Mouse (Mus musculus) neural tube, embryonic 14.5 days (tissue): ENCODE measurements at regions not wholly inside any gene's neighbourhood (a gene's known extent, or its start where the extent isn't known, plus 50 kb on each side); places are given as distances from the start of the nearest gene placed in this dataset.

Experiments
- ATAC-seq: fragments of 200-750 bp; cut with Nextera tagmentation; 2 replicates; pipeline ENCODE4 v1.8.0; 2017; ENCODE audit warnings: low read depth, mild to moderate bottlenecking, moderate TSS enrichment, moderate library complexity
- H3K27ac ChIP-seq: fragments of 300-500 bp; sonication (generic); 2 replicates; pipeline ENCODE4 v1.5.1; 2014; ENCODE audit warnings: low read depth, mild to moderate bottlenecking, control low read depth, low read length, moderate library complexity, mixed read lengths
- H3K27me3 ChIP-seq: fragments of 300-500 bp; sonication (generic); 2 replicates; pipeline ENCODE4 v1.6.1; 2014; ENCODE audit warnings: low read length; ENCODE audit not compliant: control insufficient read depth, insufficient read depth
- H3K36me3 ChIP-seq: fragments of 300-500 bp; sonication (generic); 2 replicates; pipeline ENCODE4 v1.6.1; 2014; ENCODE audit warnings: low read length, mixed read lengths; ENCODE audit not compliant: control insufficient read depth, insufficient read depth
- H3K4me1 ChIP-seq: fragments of 300-500 bp; sonication (generic); 2 replicates; pipeline ENCODE4 v1.6.1; 2014; ENCODE audit warnings: low read length; ENCODE audit not compliant: control insufficient read depth, insufficient read depth
- H3K4me2 ChIP-seq: fragments of 300-500 bp; sonication (generic); 2 replicates; pipeline ENCODE4 v1.6.1; 2014; ENCODE audit warnings: mild to moderate bottlenecking, low read depth, low read length, control low read depth
- H3K4me3 ChIP-seq: fragments of 300-500 bp; sonication (generic); 2 replicates; pipeline ENCODE4 v1.5.1; 2014; ENCODE audit warnings: low read depth, low read length, control low read depth, mixed read lengths
- H3K9ac ChIP-seq: fragments of 300-500 bp; sonication (generic); replicated peaks from 2 replicates; pipeline ENCODE4 v1.6.1; 2014; ENCODE audit warnings: low read depth, mild to moderate bottlenecking, control low read depth, low read length, mixed read lengths
- H3K9me3 ChIP-seq: fragments of 300-500 bp; sonication (generic); 2 replicates; pipeline ENCODE4 v1.6.1; 2016; ENCODE audit warnings: low read length; ENCODE audit not compliant: control insufficient read depth
- WGBS: fragments of 180-500 bp; shearing (Covaris S2); extraction: QIAGEN DNeasy Blood & Tissue Kit; methylation state at CpG from one replicate; pipeline ENCODE4 v1.1.7; 2014; 5-methylcytosine and 5-hydroxymethylcytosine counted together

DNA sequence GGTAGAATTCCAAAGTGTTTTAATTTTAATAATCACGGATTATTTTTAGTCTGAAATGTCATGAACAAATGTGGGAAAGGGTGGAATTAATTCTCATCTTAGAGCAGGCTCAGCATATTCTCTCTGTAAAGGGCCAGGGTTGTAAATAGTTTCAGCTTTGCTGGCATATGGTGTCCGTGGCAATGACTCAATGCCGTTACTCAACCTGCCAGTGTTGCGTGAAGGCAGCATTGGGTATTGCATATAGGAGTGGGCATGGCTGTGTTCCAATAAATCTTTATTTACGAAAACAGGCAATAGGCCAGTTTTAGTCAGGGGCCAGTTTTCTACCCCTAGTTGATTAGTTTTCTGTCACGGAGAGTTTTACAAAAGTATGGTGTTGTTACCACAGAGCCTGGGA, 81.1 kb upstream of the Ptch1 start:
- Histone ChIP-seq H3K36me3 (no peaks in the 10 kb centered on the region), H3K9me3 (no peaks in the 10 kb centered on the region), H3K27me3 (no peaks in the 10 kb centered on the region), H3K4me2 (no peak overlapping the region), H3K9ac (no peak overlapping the region), H3K4me1 (no peaks in the 10 kb centered on the region), H3K4me3 (no peak overlapping the region), H3K27ac (no peak overlapping the region)
- 60% methylated on average over 6 of the region's 6 CpGs for WGBS
- no peak for ATAC-seq

DNA sequence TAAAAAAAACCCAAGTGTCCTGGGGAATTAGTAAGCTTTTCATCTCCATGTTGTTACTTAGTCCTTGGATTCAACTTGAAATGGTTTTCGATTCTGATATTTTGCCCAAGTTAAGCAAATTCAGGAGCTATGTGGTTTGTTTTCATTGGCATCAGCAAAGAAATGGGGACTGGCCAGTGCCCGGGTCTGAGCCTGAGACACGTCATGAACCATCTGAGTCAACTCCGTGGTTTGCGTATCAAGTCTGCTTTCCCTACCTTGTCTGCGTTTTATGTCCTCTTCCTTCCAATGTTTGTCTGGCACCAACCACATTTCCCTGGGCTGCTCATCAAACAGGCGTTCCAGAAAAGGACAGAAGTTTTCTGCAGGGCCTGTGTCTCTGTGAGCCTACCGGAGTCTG, 83.7 kb upstream of the Ptch1 start:
- no peak overlapping the region for H3K27ac ChIP-seq
- H3K4me3 ChIP-seq, result no peak overlapping the region
- H3K4me2 ChIP-seq, result no peak overlapping the region
- ATAC-seq, result no peak
- no peaks in the 10 kb centered on the region for H3K27me3 ChIP-seq
- 90% methylated on average over 8 of the region's 8 CpGs for WGBS
- no peak overlapping the region for H3K9ac ChIP-seq
- no peaks in the 10 kb centered on the region for H3K4me1 ChIP-seq
- H3K36me3 ChIP-seq, result no peaks in the 10 kb centered on the region
- no peaks in the 10 kb centered on the region for H3K9me3 ChIP-seq

DNA sequence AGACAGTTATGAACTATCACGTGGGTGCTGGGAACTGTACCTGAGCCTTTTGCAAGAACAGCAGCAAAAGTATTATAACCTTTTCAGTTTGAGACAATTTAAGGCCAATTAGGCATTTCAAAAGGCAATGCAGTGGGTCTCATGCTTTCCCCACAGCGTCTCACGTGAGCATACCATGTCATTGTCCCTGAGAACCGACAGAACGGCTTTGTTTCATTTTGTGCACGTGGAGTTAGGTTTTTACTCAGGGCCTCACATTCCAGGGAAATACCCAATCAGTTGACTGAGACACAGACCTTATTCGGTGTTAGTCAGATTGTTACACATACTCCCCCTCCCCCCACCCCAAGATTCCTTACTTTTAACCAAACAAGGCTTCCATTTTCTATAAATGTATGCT, 86.0 kb upstream of the Ptch1 start:
- ATAC-seq, result no peak
- Histone ChIP-seq H3K9me3 (no peaks in the 10 kb centered on the region), H3K27ac (no peak overlapping the region), H3K4me2 (no peak overlapping the region), H3K36me3 (no peaks in the 10 kb centered on the region), H3K9ac (no peak overlapping the region), H3K4me1 (no peaks in the 10 kb centered on the region), H3K27me3 (no peaks in the 10 kb centered on the region), H3K4me3 (no peak overlapping the region)
- WGBS, result 88% methylated on average over 7 of the region's 7 CpGs

DNA sequence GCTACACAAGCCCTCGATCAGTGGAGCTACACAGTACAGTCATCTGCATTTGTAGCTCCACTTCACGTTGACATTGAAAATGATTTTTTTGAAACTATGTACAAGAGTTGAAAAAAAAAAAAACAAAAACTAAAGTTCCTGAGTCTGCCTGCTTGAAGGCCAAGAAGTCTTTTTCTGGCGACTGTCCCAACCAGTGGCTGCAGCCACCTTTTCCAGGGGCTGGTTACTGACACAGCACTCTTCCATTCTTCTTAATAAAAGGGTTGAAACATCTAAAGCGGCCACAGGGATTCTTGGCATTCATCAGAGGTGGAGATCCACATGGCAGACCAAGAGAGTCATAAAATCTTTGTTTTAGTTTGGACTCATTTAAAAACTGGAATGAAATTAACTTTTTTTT, 87.0 kb upstream of the Ptch1 start:
- Histone ChIP-seq H3K9ac (no peak overlapping the region), H3K27ac (no peak overlapping the region), H3K4me2 (no peak overlapping the region), H3K9me3 (no peaks in the 10 kb centered on the region), H3K4me3 (no peak overlapping the region), H3K27me3 (no peaks in the 10 kb centered on the region), H3K36me3 (no peaks in the 10 kb centered on the region), H3K4me1 (no peaks in the 10 kb centered on the region)
- ATAC-seq, result no peak
- WGBS, result 84% methylated on average over 4 of the region's 4 CpGs

DNA sequence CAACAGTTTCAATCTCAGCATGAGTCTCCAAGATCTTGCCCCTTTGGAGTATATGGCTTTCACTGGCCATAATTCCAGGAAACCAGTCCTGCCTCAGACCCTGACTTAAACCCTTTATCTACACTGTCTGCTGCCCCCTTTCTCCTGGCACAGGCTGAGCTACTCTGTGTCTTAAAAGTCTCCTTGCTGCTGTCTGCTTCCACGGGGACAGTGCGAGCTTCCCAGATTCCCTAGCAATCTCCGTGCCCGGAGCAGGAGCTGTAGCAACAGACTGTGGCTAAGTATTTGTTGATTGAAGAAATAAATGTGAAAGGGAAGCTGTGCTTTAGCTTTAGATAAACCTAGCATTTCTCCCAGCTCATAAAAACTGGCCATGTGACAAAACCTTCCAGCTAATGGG, 95.2 kb upstream of the Ptch1 start:
- ATAC-seq, result peak; percentile 56
- no peak overlapping the region for H3K27ac ChIP-seq
- H3K27me3 ChIP-seq, result no peaks in the 10 kb centered on the region
- no peak overlapping the region for H3K9ac ChIP-seq
- no peak overlapping the region for H3K4me3 ChIP-seq
- no peak overlapping the region for H3K4me2 ChIP-seq
- H3K9me3 ChIP-seq, result no peaks in the 10 kb centered on the region
- no peaks in the 10 kb centered on the region for H3K4me1 ChIP-seq
- 18% methylated on average over 4 of the region's 4 CpGs for WGBS
- no peaks in the 10 kb centered on the region for H3K36me3 ChIP-seq

DNA sequence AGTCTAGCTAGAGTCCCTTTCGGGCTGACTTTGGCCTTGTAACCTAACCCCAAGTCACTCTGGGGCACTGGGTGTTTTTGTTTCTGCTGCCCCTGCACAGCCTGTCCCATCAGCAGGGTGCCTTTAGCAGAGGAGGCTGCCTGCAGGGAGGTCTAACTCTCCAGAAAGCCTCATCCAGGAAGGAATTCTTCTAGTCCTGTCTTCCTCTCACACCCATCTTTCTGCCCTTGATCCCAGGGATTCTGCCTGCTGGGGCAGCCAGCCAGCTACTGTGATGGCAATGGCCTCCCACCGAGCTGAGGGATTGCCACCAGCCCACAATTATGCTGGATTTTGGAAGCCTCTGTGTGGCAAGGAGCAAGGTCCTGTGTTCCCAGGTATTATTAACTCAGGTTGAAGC, 95.6 kb upstream of the Ptch1 start:
- Histone ChIP-seq H3K4me3 (no peak overlapping the region), H3K27me3 (no peaks in the 10 kb centered on the region), H3K9ac (no peak overlapping the region), H3K27ac (no peak overlapping the region), H3K4me1 (no peaks in the 10 kb centered on the region), H3K4me2 (no peak overlapping the region), H3K9me3 (no peaks in the 10 kb centered on the region), H3K36me3 (no peaks in the 10 kb centered on the region)
- 14% methylated on average over 2 of the region's 2 CpGs for WGBS
- ATAC-seq, result no peak

DNA sequence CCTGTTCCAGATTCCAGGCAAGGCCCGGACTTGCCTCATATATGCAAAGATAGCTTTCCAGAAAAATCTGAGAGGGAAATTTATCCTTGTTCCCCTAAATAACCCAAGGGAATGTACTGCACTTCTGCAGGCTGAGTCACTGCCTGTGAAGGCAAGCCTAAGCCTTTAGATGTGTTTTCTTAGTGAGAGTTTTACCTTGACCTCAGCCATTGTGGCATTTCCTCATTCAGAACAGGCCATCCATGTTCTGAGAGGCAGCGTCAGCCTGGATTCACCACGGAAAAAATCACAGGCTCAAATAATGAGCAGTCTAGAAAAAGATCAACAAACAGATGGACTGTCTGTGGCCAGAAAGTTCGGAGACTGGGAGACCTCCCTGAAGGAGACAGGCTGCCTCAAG, 99.0 kb upstream of the Ptch1 start:
- no peaks in the 10 kb centered on the region for H3K36me3 ChIP-seq
- 63% methylated on average over 4 of the region's 4 CpGs for WGBS
- no peak overlapping the region for H3K4me2 ChIP-seq
- no peaks in the 10 kb centered on the region for H3K27me3 ChIP-seq
- no peak overlapping the region for H3K9ac ChIP-seq
- H3K9me3 ChIP-seq, result no peaks in the 10 kb centered on the region
- ATAC-seq, result no peak
- H3K27ac ChIP-seq, result no peak overlapping the region
- no peak overlapping the region for H3K4me3 ChIP-seq
- H3K4me1 ChIP-seq, result no peaks in the 10 kb centered on the region

DNA sequence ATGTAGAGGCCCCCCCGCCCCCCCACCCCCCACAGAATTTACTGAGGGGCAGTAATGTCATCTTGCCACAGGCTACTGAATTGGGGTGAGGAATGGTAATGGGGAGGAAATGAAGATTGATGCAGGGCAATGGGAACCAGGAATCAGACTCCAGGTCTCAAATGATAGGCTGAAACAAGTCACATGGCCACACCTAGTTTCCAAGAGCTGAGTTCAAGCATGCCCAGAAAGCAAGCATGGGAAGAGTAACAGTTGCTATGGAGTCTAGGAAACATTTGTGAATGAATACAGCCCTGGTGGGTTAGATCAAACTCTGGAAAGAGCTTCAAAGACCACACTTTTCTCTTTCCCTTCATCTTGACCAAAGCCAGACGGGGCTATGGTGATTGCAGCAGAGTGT, 104.3 kb upstream of the Ptch1 start:
- Histone ChIP-seq H3K27me3 (no peaks in the 10 kb centered on the region), H3K27ac (no peak overlapping the region), H3K36me3 (no peaks in the 10 kb centered on the region), H3K4me1 (no peaks in the 10 kb centered on the region), H3K9ac (no peak overlapping the region), H3K4me2 (no peak overlapping the region), H3K4me3 (no peak overlapping the region), H3K9me3 (no peaks in the 10 kb centered on the region)
- no peak for ATAC-seq
- WGBS, result 58% methylated on average over 2 of the region's 2 CpGs

DNA sequence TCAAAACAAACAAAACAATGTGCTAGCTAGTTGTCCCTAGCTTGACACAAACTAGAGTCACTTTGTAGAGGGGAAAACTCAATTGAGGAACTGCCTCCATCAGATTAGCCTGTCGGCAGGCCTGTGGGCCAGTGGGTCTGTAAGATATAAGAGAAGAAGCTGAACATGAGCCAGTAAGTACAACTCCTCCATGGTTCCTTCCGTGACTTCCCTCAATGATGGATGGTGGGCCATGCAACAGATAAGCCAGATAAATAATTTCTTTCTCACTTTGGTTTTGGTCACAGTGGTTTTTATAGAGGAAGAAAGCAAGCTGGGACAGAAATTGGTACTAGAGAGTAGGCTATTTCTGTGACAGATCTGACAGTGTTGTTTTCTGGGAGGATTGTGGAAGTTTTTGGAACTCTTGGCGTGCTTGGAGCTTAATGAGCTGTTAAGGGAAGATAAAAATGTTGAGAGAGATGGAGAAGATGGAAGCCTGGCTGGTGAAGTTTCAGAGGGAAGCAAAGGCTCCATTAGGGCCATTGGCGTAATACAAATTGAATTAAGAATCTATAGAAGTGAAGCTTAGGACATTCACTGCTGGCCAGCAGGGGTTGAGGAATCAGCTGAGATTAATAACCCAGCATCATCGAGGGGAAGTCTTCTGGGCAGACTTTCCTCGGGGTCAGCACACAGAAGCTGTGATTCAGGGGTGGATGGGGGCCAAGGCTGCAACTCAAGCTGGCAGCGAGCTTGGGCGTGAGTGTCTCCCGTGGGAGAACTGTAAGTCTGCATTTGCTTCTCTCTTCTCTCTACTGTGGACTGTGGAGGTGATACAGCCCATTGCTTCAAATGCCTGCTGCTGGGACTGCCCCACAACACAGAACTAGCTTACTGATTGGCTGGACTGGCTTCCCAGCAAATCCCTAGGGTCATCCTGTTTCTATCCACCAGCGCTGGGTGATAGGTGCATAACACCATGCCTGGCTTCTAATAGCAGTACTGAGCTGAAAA, 105.2 kb upstream of the Ptch1 start:
- H3K36me3 ChIP-seq, result no peaks in the 10 kb centered on the region
- H3K9ac ChIP-seq, result no peak overlapping the region
- WGBS, result 76% methylated on average over 10 of the region's 10 CpGs
- H3K9me3 ChIP-seq, result no peaks in the 10 kb centered on the region
- no peak overlapping the region for H3K27ac ChIP-seq
- no peak for ATAC-seq
- no peak overlapping the region for H3K4me3 ChIP-seq
- no peaks in the 10 kb centered on the region for H3K4me1 ChIP-seq
- H3K4me2 ChIP-seq, result no peak overlapping the region
- no peaks in the 10 kb centered on the region for H3K27me3 ChIP-seq
